Mouse (Mus musculus): Measurements from ENCODE around the gene Aldh1l1. TPM values are rescaled to one million over a fixed set of nuclear protein-coding genes. Genes with fewer than 3 reads are reported as not detected.

Aldh1l1 gene
- total and polyA plus RNA-seq, 3 experiments = 0.11 to 0.13 TPM; not detected in 1

GRCm38 (mm10) chr6:90598197-90598596 lies 112.0 kb downstream of the Aldh1l1 start:
- Histone ChIP-seq H3K4me2 (ENCODE audit: insufficient read depth, low read depth, poor library complexity, severe bottlenecking) (no peak overlapping the region), H3K4me3 (replicated peaks in 1 of 3; ENCODE audit: low read depth in 2 of 3, low read length in 2 of 3, poor library complexity in 1 of 3) (no peak overlapping the region), H3K9me3 (replicated peaks; ENCODE audit: low read length) (peaks cover 18% of the 10 kb centered on the region), H3K27me3 (replicated peaks) (peaks cover 95% of the 10 kb centered on the region), H3K9ac (ENCODE audit: insufficient read depth, low read depth) (no peak overlapping the region), H3K36me3 (replicated peaks in 1 of 2; ENCODE audit: control insufficient read depth in 1 of 2, insufficient read depth in 1 of 2, low read length in 1 of 2) (no peaks in the 10 kb centered on the region), H3K79me2 (replicated peaks; ENCODE audit: control insufficient read depth, extremely low read depth, insufficient read depth, poor library complexity, severe bottlenecking) (no peaks in the 10 kb centered on the region), H3K4me1 (ENCODE audit: control insufficient read depth in 1 of 2, insufficient read depth in 2 of 2) (no peaks in the 10 kb centered on the region), H3K27ac (ENCODE audit: insufficient read depth, low read depth) (no peak overlapping the region)
- dilution Hi-C loops (cut with MboI; ENCODE audit: extremely low pct_ligation_motif_present, extremely low pct_unique_long_range_greater_than_20kb, low sequenced_read_pairs) = no loop called here
- DNase-seq (ENCODE audit: extremely low read depth) = no peak
- TF ChIP-seq HCFC1 (IDR thresholded peaks at IDR 0.05; ENCODE audit: low read depth, low read length) = no peak
- no peak for TF ChIP-seq MEF2A (IDR thresholded peaks at IDR 0.05; ENCODE audit: borderline replicate concordance, low read depth, low read length)
- no peak for TF ChIP-seq MAX (IDR thresholded peaks at IDR 0.05; ENCODE audit: low read length)
- no peak for TF ChIP-seq BHLHE40 (IDR thresholded peaks at IDR 0.05; ENCODE audit: low read depth, low read length)
- TF ChIP-seq RAD21 (IDR thresholded peaks at IDR 0.05; ENCODE audit: low read depth, low read length) = no peak
- no peak for TF ChIP-seq ZMIZ1 (IDR thresholded peaks at IDR 0.05; ENCODE audit: low read depth, low read length)
- no peak for TF ChIP-seq PAX5 (IDR thresholded peaks at IDR 0.05; ENCODE audit: low read length)
- in situ Hi-C loops (cut with MboI; ENCODE audit: low pct_ligation_motif_present, low pct_unique_long_range_greater_than_20kb, low sequenced_read_pairs) = no loop called here

- DNase-seq (ENCODE audit: extremely low read depth) = no peak
- Histone ChIP-seq H3K27ac (ENCODE audit: insufficient read depth, low read depth) (no peak overlapping the region), H3K9ac (ENCODE audit: insufficient read depth, low read depth) (no peak overlapping the region), H3K4me3 (replicated peaks in 1 of 3; ENCODE audit: low read depth in 2 of 3, low read length in 2 of 3, poor library complexity in 1 of 3) (no peak overlapping the region), H3K79me2 (replicated peaks; ENCODE audit: control insufficient read depth, extremely low read depth, insufficient read depth, poor library complexity, severe bottlenecking) (no peaks in the 10 kb centered on the region), H3K36me3 (replicated peaks in 1 of 2; ENCODE audit: control insufficient read depth in 1 of 2, insufficient read depth in 1 of 2, low read length in 1 of 2) (no peaks in the 10 kb centered on the region), H3K4me1 (ENCODE audit: control insufficient read depth in 1 of 2, insufficient read depth in 2 of 2) (peaks cover 0 to 10% of the 10 kb centered on the region in 2 experiments; a peak in 2 of 4 replicates), H3K4me2 (ENCODE audit: insufficient read depth, low read depth, poor library complexity, severe bottlenecking) (no peak overlapping the region), H3K27me3 (replicated peaks) (peaks cover 91% of the 10 kb centered on the region), H3K9me3 (replicated peaks; ENCODE audit: low read length) (peaks cover 13% of the 10 kb centered on the region)
- TF ChIP-seq MXI1 (IDR thresholded peaks at IDR 0.05; ENCODE audit: low read depth, low read length) = no peak
- TF ChIP-seq ZC3H11A (IDR thresholded peaks at IDR 0.05; ENCODE audit: low read depth, low read length) = no peak
- no peak for TF ChIP-seq BHLHE40 (IDR thresholded peaks at IDR 0.05; ENCODE audit: low read depth, low read length)
- no peak for TF ChIP-seq KAT2A (IDR thresholded peaks at IDR 0.05; ENCODE audit: insufficient replicate concordance, low read length)
- TF ChIP-seq NRF1 (IDR thresholded peaks at IDR 0.05; ENCODE audit: low read depth, low read length) = no peak
- TF ChIP-seq HCFC1 (IDR thresholded peaks at IDR 0.05; ENCODE audit: low read depth, low read length) = no peak
- in situ Hi-C loops (cut with MboI; ENCODE audit: low pct_ligation_motif_present, low pct_unique_long_range_greater_than_20kb, low sequenced_read_pairs) = no loop called here
- dilution Hi-C loops (cut with MboI; ENCODE audit: extremely low pct_ligation_motif_present, extremely low pct_unique_long_range_greater_than_20kb, low sequenced_read_pairs) = no loop called here
Observed at GRCm38 (mm10) chr6:90600351-90600750, 114.1 kb downstream of the Aldh1l1 start.

- dilution Hi-C loops (cut with MboI; ENCODE audit: extremely low pct_ligation_motif_present, extremely low pct_unique_long_range_greater_than_20kb, low sequenced_read_pairs) (no loop called here), in situ Hi-C loops (cut with MboI; ENCODE audit: low pct_ligation_motif_present, low pct_unique_long_range_greater_than_20kb, low sequenced_read_pairs) (no loop called here)
- Histone ChIP-seq H3K4me1 (ENCODE audit: control insufficient read depth in 1 of 2, insufficient read depth in 2 of 2) (peaks cover 2 to 11% of the 10 kb centered on the region in 2 experiments; a peak in 3 of 4 replicates), H3K9me3 (replicated peaks; ENCODE audit: low read length) (no peaks in the 10 kb centered on the region), H3K27ac (ENCODE audit: insufficient read depth, low read depth) (no peak overlapping the region), H3K9ac (ENCODE audit: insufficient read depth, low read depth) (no peak overlapping the region), H3K79me2 (replicated peaks; ENCODE audit: control insufficient read depth, extremely low read depth, insufficient read depth, poor library complexity, severe bottlenecking) (no peaks in the 10 kb centered on the region), H3K4me3 (replicated peaks in 1 of 3; ENCODE audit: low read depth in 2 of 3, low read length in 2 of 3, poor library complexity in 1 of 3) (no peak overlapping the region), H3K27me3 (replicated peaks) (peaks cover 89% of the 10 kb centered on the region), H3K36me3 (replicated peaks in 1 of 2; ENCODE audit: control insufficient read depth in 1 of 2, insufficient read depth in 1 of 2, low read length in 1 of 2) (no peaks in the 10 kb centered on the region), H3K4me2 (ENCODE audit: insufficient read depth, low read depth, poor library complexity, severe bottlenecking) (no peak overlapping the region)
- DNase-seq (ENCODE audit: extremely low read depth) = no peak
- TF ChIP-seq POLR2A (IDR thresholded peaks at IDR 0.05; ENCODE audit: low read depth, low read length) = no peak
- no peak for TF ChIP-seq UBTF (IDR thresholded peaks at IDR 0.05; ENCODE audit: low read depth, low read length)
- no peak for TF ChIP-seq POLR2AphosphoS2 (IDR thresholded peaks at IDR 0.05; ENCODE audit: low read depth, low read length)
- TF ChIP-seq SMC3 (IDR thresholded peaks at IDR 0.05; ENCODE audit: low read depth, low read length) = no peak
- TF ChIP-seq MEF2A (IDR thresholded peaks at IDR 0.05; ENCODE audit: borderline replicate concordance, low read depth, low read length) = no peak
- no peak for TF ChIP-seq MAFK (IDR thresholded peaks at IDR 0.05; ENCODE audit: insufficient replicate concordance, low read length)
- TF ChIP-seq SIN3A (IDR thresholded peaks at IDR 0.05; ENCODE audit: low read length) = no peak
- TF ChIP-seq JUND (conservative IDR thresholded peaks at IDR 0.05; ENCODE audit: low read depth, low read length) = no peak
- no peak for TF ChIP-seq NRF1 (IDR thresholded peaks at IDR 0.05; ENCODE audit: low read depth, low read length)
- TF ChIP-seq RCOR1 (conservative IDR thresholded peaks at IDR 0.05; ENCODE audit: low read depth, low read length) = no peak
- no peak for TF ChIP-seq ETS1 (conservative IDR thresholded peaks at IDR 0.05; ENCODE audit: low read depth, low read length)
- TF ChIP-seq USF2 (conservative IDR thresholded peaks at IDR 0.05; ENCODE audit: low read depth, low read length) = no peak
- no peak for TF ChIP-seq IRF4 (IDR thresholded peaks at IDR 0.05; ENCODE audit: low read depth, low read length)
- no peak for TF ChIP-seq E2F4 (IDR thresholded peaks at IDR 0.05; ENCODE audit: insufficient replicate concordance, low read depth, low read length)
- TF ChIP-seq MAX (IDR thresholded peaks at IDR 0.05; ENCODE audit: low read length) = no peak
- TF ChIP-seq ZKSCAN1 (IDR thresholded peaks at IDR 0.05; ENCODE audit: borderline replicate concordance, low read depth, low read length) = no peak
- no peak for TF ChIP-seq HCFC1 (IDR thresholded peaks at IDR 0.05; ENCODE audit: low read depth, low read length)
Observed at GRCm38 (mm10) chr6:90601736-90602135, 115.5 kb downstream of the Aldh1l1 start.

Measured in CH12.LX (cell line).